Mouse (Mus musculus) MEL (cell line): ENCODE results near the gene Epha10. TPM values are rescaled to one million over a fixed set of nuclear protein-coding genes. Genes with fewer than 3 reads are reported as not detected.

Experiments
- DNase-seq: peaks from one replicate; pipeline ENCODE4 v3.0.0; 2011; ENCODE audit warnings: low read depth, low spot score
- H3K27ac ChIP-seq: 2 replicates; pipeline ENCODE4 v1.5.1; 2012; ENCODE audit warnings: low read depth, mild to moderate bottlenecking, control low read depth, low read length, moderate library complexity; ENCODE audit not compliant: control insufficient read depth
- H3K27me3 ChIP-seq, 2 experiments: fragments of 150-350 bp in 1 of 2; sonication (generic) in 1 of 2; 2 replicates each; pipeline ENCODE4 v1.6.1; 2012; ENCODE audit warnings: low read length in 2 of 2, mild to moderate bottlenecking in 2 of 2, improper control_type of control experiment in 1 of 2, moderate library complexity in 1 of 2; ENCODE audit not compliant: insufficient read depth in 2 of 2, control insufficient read depth in 1 of 2
- H3K36me3 ChIP-seq, 2 experiments: 2 replicates each; pipeline ENCODE4 v1.6.1; 2012 to 2014; ENCODE audit warnings: low read length in 2 of 2, improper control_type of control experiment in 1 of 2, inconsistent platforms in 1 of 2, mild to moderate bottlenecking in 1 of 2; ENCODE audit not compliant: insufficient read depth in 2 of 2, control insufficient read depth in 1 of 2
- H3K4me1 ChIP-seq, 2 experiments: fragments of 150-350 bp in 1 of 2; sonication (generic) in 1 of 2; 2 replicates each; pipeline ENCODE4 v1.6.1; 2012; ENCODE audit warnings: low read length in 2 of 2, improper control_type of control experiment in 1 of 2, mild to moderate bottlenecking in 1 of 2; ENCODE audit not compliant: insufficient read depth in 2 of 2, control insufficient read depth in 1 of 2
- H3K4me3 ChIP-seq, 2 experiments: fragments of 150-350 bp in 1 of 2; sonication (generic) in 1 of 2; 2 replicates each; pipeline ENCODE4 v1.5.1; 2012; ENCODE audit warnings: low read depth in 2 of 2, low read length in 2 of 2, mild to moderate bottlenecking in 2 of 2, moderate library complexity in 2 of 2, control low read depth in 1 of 2, improper control_type of control experiment in 1 of 2; ENCODE audit not compliant: control insufficient read depth in 1 of 2, insufficient read depth in 1 of 2
- H3K79me2 ChIP-seq: 2 replicates; pipeline ENCODE4 v1.6.1; 2012; ENCODE audit warnings: mild to moderate bottlenecking, low read length, moderate library complexity; ENCODE audit not compliant: control insufficient read depth, poor library complexity, insufficient read depth
- H3K9ac ChIP-seq: 2 replicates; pipeline ENCODE4 v1.6.1; 2012; ENCODE audit warnings: low read depth, mild to moderate bottlenecking, control low read depth, low read length, moderate library complexity; ENCODE audit not compliant: control insufficient read depth, poor library complexity, severe bottlenecking
- H3K9me3 ChIP-seq: fragments of 150-350 bp; sonication (generic); replicated peaks from 2 replicates; pipeline ENCODE4 v1.6.1; 2012; ENCODE audit warnings: mild to moderate bottlenecking, low read length, improper control_type of control experiment, moderate library complexity; ENCODE audit not compliant: insufficient read depth
- BHLHE40 ChIP-seq: IDR thresholded peaks from 2 replicates; pipeline ENCODE4 v1.6.1; 2012; ENCODE audit warnings: low read depth, mild to moderate bottlenecking, inconsistent platforms, low read length, improper control_type of control experiment, borderline replicate concordance
- CHD1 ChIP-seq: IDR thresholded peaks from 2 replicates; pipeline ENCODE4 v1.6.1; 2012; ENCODE audit warnings: low read depth, mild to moderate bottlenecking, inconsistent platforms, low read length, improper control_type of control experiment
- CTCF ChIP-seq, 3 experiments: IDR thresholded peaks in 2 of 3; conservative IDR thresholded peaks in 1 of 3; 2 replicates each; pipeline ENCODE4 v1.5.1; 2011 to 2012; ENCODE audit warnings: low read length in 3 of 3, low read depth in 2 of 3, mild to moderate bottlenecking in 2 of 3, improper control_type of control experiment in 1 of 3, inconsistent platforms in 1 of 3, mixed read lengths in 1 of 3, moderate library complexity in 1 of 3; ENCODE audit not compliant: control insufficient read depth in 1 of 3, insufficient read depth in 1 of 3, poor library complexity in 1 of 3, severe bottlenecking in 1 of 3
- ELF1 ChIP-seq: IDR thresholded peaks from 2 replicates; pipeline ENCODE4 v1.6.1; 2014; ENCODE audit warnings: low read depth, mild to moderate bottlenecking, inconsistent platforms, low read length, improper control_type of control experiment, moderate library complexity
- HCFC1 ChIP-seq: IDR thresholded peaks from 2 replicates; pipeline ENCODE4 v1.6.1; 2012; ENCODE audit warnings: low read depth, mild to moderate bottlenecking, inconsistent platforms, low read length, improper control_type of control experiment, moderate library complexity
- JUND ChIP-seq: IDR thresholded peaks from 2 replicates; pipeline ENCODE4 v1.6.1; 2011; ENCODE audit warnings: low read depth, mild to moderate bottlenecking, improper control_type of control experiment, low read length
- KAT2A ChIP-seq: conservative IDR thresholded peaks from 2 replicates; pipeline ENCODE4 v1.6.1; 2012; ENCODE audit warnings: low read depth, low read length, improper control_type of control experiment, inconsistent platforms
- MAZ ChIP-seq: IDR thresholded peaks from 2 replicates; pipeline ENCODE4 v1.6.1; 2012; ENCODE audit warnings: low read depth, mild to moderate bottlenecking, inconsistent platforms, low read length, improper control_type of control experiment
- MEF2A ChIP-seq: IDR thresholded peaks from 2 replicates; pipeline ENCODE4 v1.6.1; 2014; ENCODE audit warnings: low read depth, mild to moderate bottlenecking, inconsistent platforms, low read length, improper control_type of control experiment; ENCODE audit not compliant: poor library complexity, insufficient replicate concordance, severe bottlenecking; ENCODE audit errors: extremely low read depth
- NELFE ChIP-seq: IDR thresholded peaks from 2 replicates; pipeline ENCODE4 v1.6.1; 2011; ENCODE audit warnings: low read depth, low read length, improper control_type of control experiment
- NRF1 ChIP-seq: IDR thresholded peaks from 2 replicates; pipeline ENCODE4 v1.6.1; 2014; ENCODE audit warnings: low read depth, mild to moderate bottlenecking, inconsistent platforms, low read length, improper control_type of control experiment, moderate library complexity; ENCODE audit not compliant: poor library complexity, insufficient read depth, severe bottlenecking
- POLR2A ChIP-seq, 2 experiments: IDR thresholded peaks; 2 replicates each; pipeline ENCODE4 v1.6.1; 2011 to 2012; ENCODE audit warnings: low read length in 2 of 2, mild to moderate bottlenecking in 2 of 2, control low read depth in 1 of 2, improper control_type of control experiment in 1 of 2, low read depth in 1 of 2, moderate library complexity in 1 of 2; ENCODE audit not compliant: control insufficient read depth in 1 of 2, insufficient read depth in 1 of 2, poor library complexity in 1 of 2
- RAD21 ChIP-seq: IDR thresholded peaks from 2 replicates; pipeline ENCODE4 v1.6.1; 2011; ENCODE audit warnings: mild to moderate bottlenecking, low read depth, low read length, improper control_type of control experiment
- RCOR1 ChIP-seq: IDR thresholded peaks from 2 replicates; pipeline ENCODE4 v1.6.1; 2012; ENCODE audit warnings: low read depth, mild to moderate bottlenecking, inconsistent platforms, low read length, improper control_type of control experiment
- SIN3A ChIP-seq: IDR thresholded peaks from 2 replicates; pipeline ENCODE4 v1.6.1; 2012; ENCODE audit warnings: low read length, improper control_type of control experiment, inconsistent platforms
- SMC3 ChIP-seq: IDR thresholded peaks from 2 replicates; pipeline ENCODE4 v1.6.1; 2011; ENCODE audit warnings: low read depth, low read length, improper control_type of control experiment
- TAL1 ChIP-seq: IDR thresholded peaks from 2 replicates; pipeline ENCODE4 v1.6.1; 2012; ENCODE audit warnings: mild to moderate bottlenecking, inconsistent platforms, low read length, moderate library complexity, mixed read lengths
- TBP ChIP-seq: IDR thresholded peaks from 2 replicates; pipeline ENCODE4 v1.8.0; 2011; ENCODE audit warnings: low read depth, low read length, improper control_type of control experiment
- TCF12 ChIP-seq: IDR thresholded peaks from 2 replicates; pipeline ENCODE4 v1.6.1; 2014; ENCODE audit warnings: low read depth, mild to moderate bottlenecking, inconsistent platforms, low read length, improper control_type of control experiment, moderate library complexity
- USF1 ChIP-seq: IDR thresholded peaks from 2 replicates; pipeline ENCODE4 v1.6.1; 2014; ENCODE audit warnings: low read depth, mild to moderate bottlenecking, inconsistent platforms, low read length, improper control_type of control experiment, moderate library complexity
- ZC3H11A ChIP-seq: IDR thresholded peaks from 2 replicates; pipeline ENCODE4 v1.6.1; 2012; ENCODE audit warnings: low read depth, mild to moderate bottlenecking, inconsistent platforms, low read length, improper control_type of control experiment
- ZNF384 ChIP-seq: IDR thresholded peaks from 2 replicates; pipeline ENCODE4 v1.6.1; 2012; ENCODE audit warnings: low read depth, mild to moderate bottlenecking, inconsistent platforms, low read length, improper control_type of control experiment
- polyA plus RNA-seq, 2 experiments: library from polyadenylated mRNA; stranded (reverse) in 1 of 2; unstranded in 1 of 2; fragments of >175 nt in 1 of 2; fragments of >200 nt in 1 of 2; gene quantifications; 2 replicates each; pipeline versions ENCODE4 v1.2.1 to v1.2.4; 2012; ENCODE audit warnings: low replicate concordance in 2 of 2, low read depth in 1 of 2; ENCODE audit not compliant: insufficient read length in 2 of 2, insufficient read depth in 1 of 2, missing spikeins in 1 of 2
- total RNA-seq: library from RNA; depleted of rRNA; stranded (reverse); fragments of 300-350 nt; gene quantifications from 2 replicates; pipeline ENCODE4 v1.2.3, GENCODE M21; 2012

Epha10 gene
- total and polyA plus RNA-seq, 3 experiments, result not detected

DNA sequence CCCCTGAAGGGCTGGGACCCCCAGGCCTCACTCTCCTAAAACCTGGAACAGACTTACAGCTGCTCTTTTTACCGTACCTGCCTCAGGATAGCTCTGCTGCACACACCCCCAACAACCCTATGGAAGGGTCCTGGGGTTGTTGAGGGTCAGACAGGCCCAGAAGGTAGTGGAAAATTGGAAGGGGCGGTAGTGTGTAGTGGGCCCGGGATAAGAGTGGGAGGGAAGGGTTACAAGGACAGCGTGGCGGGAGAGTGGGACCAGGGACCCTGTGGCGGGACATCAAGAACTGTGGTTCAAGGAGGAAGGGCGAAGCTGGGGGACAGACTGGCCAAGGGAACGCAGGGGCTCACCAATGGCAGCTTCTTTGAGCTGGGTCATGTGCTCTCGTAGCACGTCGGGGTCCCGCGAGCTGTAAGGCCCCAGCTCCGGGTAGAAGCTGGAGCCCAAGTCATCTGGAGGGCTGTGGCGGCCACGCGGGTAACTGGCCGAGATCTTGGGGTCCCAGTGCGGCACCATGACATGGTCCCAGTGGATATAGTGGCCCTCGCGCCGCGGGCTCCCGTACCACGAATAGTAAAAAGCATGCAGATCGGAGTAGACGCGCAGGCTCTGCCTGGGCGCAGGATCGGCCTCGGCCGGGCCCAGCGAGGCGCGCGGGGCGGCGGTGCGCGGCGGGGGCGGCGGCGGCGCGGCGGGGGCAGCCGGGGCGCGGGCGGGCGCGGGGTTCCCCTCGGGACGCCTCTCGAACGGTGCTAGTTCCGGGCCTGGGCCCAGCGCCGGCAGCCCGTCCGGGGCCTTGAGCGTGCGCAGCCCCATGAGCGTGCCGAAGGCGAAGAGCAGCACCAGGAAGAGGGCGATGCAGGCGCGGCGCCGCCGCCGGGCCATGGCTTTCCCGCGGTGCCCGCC, 19.2 kb upstream of the Epha10 start, which contains the start of gene Maneal:
Gene Maneal (minus strand): TSS at position 889 of the 906 bp plus-strand sequence.
- Histone ChIP-seq H3K27me3 (no peaks in the 10 kb centered on the region), H3K27ac (no peak within 1 kb of the TSS), H3K36me3 (no peaks in the 10 kb centered on the region), H3K4me1 (no peaks in the 10 kb centered on the region), H3K4me3 (no peak within 1 kb of the TSS), H3K9me3 (no peaks in the 10 kb centered on the region), H3K79me2 (no peaks in the 10 kb centered on the region), H3K9ac (no peak within 1 kb of the TSS)
- no peak for DNase-seq
- TF ChIP-seq POLR2A (IDR thresholded peaks at IDR 0.05; ENCODE audit: control insufficient read depth in 1 of 2, insufficient read depth in 1 of 2, low read depth in 1 of 2, low read length in 2 of 2, poor library complexity in 1 of 2) (0 out of 4 replicates have a peak, but pooled peaks of 1 of the 2 experiments have one; percentile 5), RCOR1 (no peak)

DNA sequence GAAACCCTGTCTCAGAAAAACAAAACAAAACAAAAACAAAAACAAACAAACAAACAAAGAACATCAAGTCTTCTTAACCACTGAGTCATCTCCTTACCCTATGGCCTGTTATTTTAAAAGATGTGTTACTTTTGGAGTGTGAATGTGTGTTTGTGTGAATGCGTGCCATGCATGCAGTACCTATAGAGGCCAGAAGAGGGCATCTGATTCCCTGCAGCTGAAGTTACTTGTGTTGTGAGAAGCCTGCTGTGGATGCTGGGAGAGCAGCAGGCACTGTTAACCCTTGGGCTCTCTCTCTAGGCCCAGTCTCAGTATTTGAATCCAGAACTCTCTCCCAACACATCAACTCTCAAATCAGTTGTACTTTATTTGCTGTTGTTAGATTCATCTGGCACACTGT, 8.0 kb upstream of the Epha10 start:
- Histone ChIP-seq H3K4me1 (no peaks in the 10 kb centered on the region), H3K27me3 (no peaks in the 10 kb centered on the region)
- DNase-seq, result peak; percentile 36
- TF ChIP-seq SMC3 (peak; percentile 20; the same call in 1 of the 2 replicates), TAL1 (no peak), RAD21 (peak; percentile 10), CTCF (IDR thresholded peaks at IDR 0.05 in 2 of 3, conservative IDR thresholded peaks at IDR 0.05 in 1 of 3; ENCODE audit: control insufficient read depth in 1 of 3, insufficient read depth in 1 of 3, low read depth in 2 of 3, low read length in 3 of 3, poor library complexity in 1 of 3, severe bottlenecking in 1 of 3) (peak; percentile 30 to 55 (median 38)), RCOR1 (no peak), CHD1 (no peak)
- TF ChIP-seq, all 39 proteins: peak for 3
- Histone ChIP-seq H3K9ac (no peak overlapping the region), H3K27ac (no peak overlapping the region), H3K36me3 (no peaks in the 10 kb centered on the region), H3K79me2 (no peaks in the 10 kb centered on the region), H3K9me3 (no peaks in the 10 kb centered on the region), H3K4me3 (no peak overlapping the region)

DNA sequence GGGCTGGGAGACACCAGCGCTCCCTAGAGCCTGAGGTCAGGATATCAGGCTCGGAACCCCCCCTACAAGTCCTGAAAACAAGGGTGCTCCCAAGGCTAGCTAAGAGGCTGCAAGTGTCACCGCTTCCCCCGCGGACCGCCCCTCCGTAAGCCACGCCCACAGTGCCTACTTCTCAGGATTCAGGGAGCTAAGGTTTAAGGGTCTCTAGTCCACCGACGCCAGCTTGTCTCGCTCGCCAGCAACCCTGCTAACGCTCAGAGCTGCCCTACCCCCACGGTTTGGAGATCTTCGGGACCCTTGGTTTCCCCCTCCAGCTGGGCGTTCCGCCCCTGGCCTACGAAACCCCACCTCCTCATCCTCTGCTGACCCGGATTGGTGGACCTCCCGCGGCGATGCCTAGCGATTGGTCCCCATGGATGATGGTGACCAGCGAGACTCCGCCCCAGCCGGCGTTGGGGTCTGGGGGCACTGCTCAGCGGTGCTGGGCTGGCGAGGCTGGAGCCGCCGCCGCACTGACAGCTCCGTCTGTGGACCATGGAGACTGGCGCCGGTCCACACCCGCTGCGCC, 726 bp downstream of the Epha10 start:
- no peaks in the 10 kb centered on the region for H3K27me3 ChIP-seq
- H3K79me2 ChIP-seq, result no peaks in the 10 kb centered on the region
- H3K9me3 ChIP-seq, result no peaks in the 10 kb centered on the region
- no peak for DNase-seq
- H3K4me1 ChIP-seq, result no peaks in the 10 kb centered on the region
- H3K9ac ChIP-seq, result no peak overlapping the region
- no peak overlapping the region for H3K4me3 ChIP-seq
- no peaks in the 10 kb centered on the region for H3K36me3 ChIP-seq
- no peak for TF ChIP-seq TAL1
- TF ChIP-seq SMC3, result no peak
- TF ChIP-seq SIN3A, result no peak
- TF ChIP-seq CHD1, result no peak
- no peak for TF ChIP-seq BHLHE40
- no peak for TF ChIP-seq TBP
- no peak for TF ChIP-seq JUND
- TF ChIP-seq USF1, result no peak
- TF ChIP-seq KAT2A, result no peak
- no peak for TF ChIP-seq MEF2A
- TF ChIP-seq MAZ, result no peak
- TF ChIP-seq ELF1, result no peak
- no peak for TF ChIP-seq TCF12
- no peak for TF ChIP-seq NRF1
- TF ChIP-seq HCFC1, result no peak
- no peak for TF ChIP-seq ZC3H11A
- TF ChIP-seq NELFE, result no peak
- no peak for TF ChIP-seq ZNF384
- no peak overlapping the region for H3K27ac ChIP-seq
